Mouse (Mus musculus): ENCODE data around the gene Lxn. TPM values are rescaled to one million over a fixed set of nuclear protein-coding genes. Genes with fewer than 3 reads are reported as not detected.

Lxn gene
- polyA plus RNA-seq, 1 experiment from 2014 or later, result 103 TPM

DNA sequence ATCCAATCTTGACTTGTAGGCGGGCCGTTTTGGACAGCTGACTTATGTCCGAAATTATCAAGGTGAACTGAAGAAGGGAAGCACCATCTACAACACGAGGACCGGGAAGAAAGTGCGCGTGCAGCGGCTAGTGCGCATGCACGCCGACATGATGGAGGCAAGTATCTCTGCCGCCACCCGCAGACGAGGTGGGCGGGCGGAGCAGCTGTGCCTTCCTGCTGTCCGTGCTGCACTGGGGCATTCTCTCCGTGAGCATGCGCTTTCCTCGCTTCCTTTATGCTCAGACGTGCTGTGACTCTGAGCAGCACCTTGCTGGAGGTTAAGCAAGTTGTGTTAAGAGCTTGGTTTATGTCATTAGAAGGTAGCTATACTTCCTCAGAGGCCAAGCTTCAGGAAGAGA lies 14.1 kb downstream of the Lxn start:
- 92% methylated on average over 21 of the region's 21 CpGs for WGBS
- peaks cover 47% of the 10 kb centered on the region for H3K36me3 ChIP-seq (ENCODE audit: control insufficient read depth, insufficient read depth, low read length)
- no peak overlapping the region; the same call in 1 of the 2 replicates for H3K27ac ChIP-seq (ENCODE audit: low read length)

DNA sequence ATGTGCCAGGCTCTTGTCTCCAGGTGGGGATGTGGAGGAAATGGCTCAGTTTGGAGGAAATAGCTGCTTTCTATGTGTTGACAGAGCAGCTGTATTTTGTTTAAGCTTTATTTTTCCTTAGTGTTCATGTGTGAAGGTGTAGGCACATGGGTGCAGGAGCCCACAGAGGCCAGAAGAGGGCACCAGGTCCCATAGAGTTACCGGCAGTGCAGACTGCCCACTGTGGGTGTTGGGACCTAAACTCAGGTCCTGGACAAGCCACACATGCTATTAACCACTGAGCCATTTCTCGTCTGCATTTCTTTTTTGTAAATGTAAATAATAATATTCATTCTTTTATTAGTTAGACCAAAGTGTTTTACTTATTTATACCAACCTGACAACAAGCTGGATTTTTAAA lies 16.6 kb downstream of the Lxn start:
- no peak overlapping the region for H3K27ac ChIP-seq (ENCODE audit: low read length)
- ATAC-seq (ENCODE audit: insufficient number of reproducible peaks, insufficient read depth, low FRiP score, low read depth), result no peak
- no peak overlapping the region for H3K9ac ChIP-seq (replicated peaks; ENCODE audit: low read depth, low read length)
- no peak overlapping the region for H3K4me3 ChIP-seq (ENCODE audit: low read depth, low read length)
- H3K27me3 ChIP-seq (ENCODE audit: control insufficient read depth, insufficient read depth, low read length), result no peaks in the 10 kb centered on the region
- 95% methylated on average over 2 of the region's 2 CpGs for WGBS
- H3K9me3 ChIP-seq (ENCODE audit: control insufficient read depth, low read depth, low read length), result no peaks in the 10 kb centered on the region
- peaks cover 45% of the 10 kb centered on the region for H3K36me3 ChIP-seq (ENCODE audit: control insufficient read depth, insufficient read depth, low read length)
- no peak overlapping the region for H3K4me2 ChIP-seq (replicated peaks; ENCODE audit: low read depth, low read length)
- H3K4me1 ChIP-seq (ENCODE audit: control insufficient read depth, insufficient read depth, low read length), result no peaks in the 10 kb centered on the region

More for the DNA sequence above, 14.1 kb downstream of the Lxn start:
- Histone ChIP-seq H3K4me3 (ENCODE audit: low read depth, low read length) (no peak overlapping the region), H3K4me2 (replicated peaks; ENCODE audit: low read depth, low read length) (no peak overlapping the region), H3K9me3 (ENCODE audit: control insufficient read depth, low read depth, low read length) (no peaks in the 10 kb centered on the region), H3K4me1 (ENCODE audit: control insufficient read depth, insufficient read depth, low read length) (no peaks in the 10 kb centered on the region), H3K27me3 (ENCODE audit: control insufficient read depth, insufficient read depth, low read length) (no peaks in the 10 kb centered on the region), H3K9ac (replicated peaks; ENCODE audit: low read depth, low read length) (no peak overlapping the region)
- no peak for ATAC-seq (ENCODE audit: insufficient number of reproducible peaks, insufficient read depth, low FRiP score, low read depth)

DNA sequence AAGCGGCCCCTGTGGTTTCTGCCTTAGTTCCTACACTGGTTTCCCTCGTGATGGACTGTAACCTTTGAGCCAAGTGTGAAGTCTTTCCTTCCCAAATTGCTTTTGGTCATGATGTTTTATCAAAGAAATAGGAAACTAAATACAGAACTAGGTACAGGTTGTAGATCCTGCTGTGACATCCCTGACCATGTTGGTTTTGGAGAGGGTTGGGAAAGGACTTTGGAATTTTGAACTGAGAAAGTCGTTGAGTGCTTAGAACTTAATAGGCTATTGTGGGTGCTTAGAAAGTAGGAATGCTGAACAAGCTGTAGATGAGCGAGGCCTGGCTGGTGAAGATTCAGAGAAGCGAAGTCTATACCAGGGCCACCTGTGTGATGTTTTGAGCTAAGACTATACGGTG lies 29.7 kb downstream of the Lxn start:
- no peak for ATAC-seq (ENCODE audit: insufficient number of reproducible peaks, insufficient read depth, low FRiP score, low read depth)
- no peaks in the 10 kb centered on the region for H3K27me3 ChIP-seq (ENCODE audit: control insufficient read depth, insufficient read depth, low read length)
- H3K27ac ChIP-seq (ENCODE audit: low read length), result no peak overlapping the region
- peaks cover 4% of the 10 kb centered on the region; the same call in 1 of the 2 replicates for H3K4me1 ChIP-seq (ENCODE audit: control insufficient read depth, insufficient read depth, low read length)
- H3K4me3 ChIP-seq (ENCODE audit: low read depth, low read length), result no peak overlapping the region
- H3K9me3 ChIP-seq (ENCODE audit: control insufficient read depth, low read depth, low read length), result no peaks in the 10 kb centered on the region
- 90% methylated on average over 6 of the region's 6 CpGs for WGBS
- H3K36me3 ChIP-seq (ENCODE audit: control insufficient read depth, insufficient read depth, low read length), result peaks cover 25% of the 10 kb centered on the region; the same call in 1 of the 2 replicates
- H3K4me2 ChIP-seq (replicated peaks; ENCODE audit: low read depth, low read length), result no peak overlapping the region
- H3K9ac ChIP-seq (replicated peaks; ENCODE audit: low read depth, low read length), result no peak overlapping the region

DNA sequence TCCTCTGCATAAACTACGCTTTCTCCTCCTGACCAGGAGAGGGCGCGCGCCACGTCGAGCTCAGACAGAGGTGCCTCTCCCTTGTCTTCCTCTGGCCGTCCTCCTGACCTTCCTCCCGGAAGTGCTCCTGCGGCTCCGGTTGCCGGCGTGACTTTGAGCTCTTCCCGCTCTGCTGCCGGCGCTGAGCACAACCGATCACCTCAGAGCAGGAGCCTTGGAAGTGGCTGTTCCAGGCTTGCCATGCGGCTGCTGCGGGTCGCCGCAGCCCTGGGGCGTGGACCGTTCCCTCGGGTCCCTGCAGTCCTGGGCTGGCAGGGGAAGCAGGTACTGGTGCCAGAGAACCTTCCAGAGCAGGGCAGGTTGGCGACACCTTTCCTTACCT lies 33.7 kb downstream of the Lxn start, which contains the start of gene Gfm1:
Gene Gfm1, plus strand, starts transcription at position 98 of the 382 bp plus-strand sequence.
- Histone ChIP-seq H3K27me3 (ENCODE audit: control insufficient read depth, insufficient read depth, low read length) (no peaks in the 10 kb centered on the region), H3K9ac (replicated peaks; ENCODE audit: low read depth, low read length) (peak within 1 kb of the TSS; percentile 74), H3K36me3 (ENCODE audit: control insufficient read depth, insufficient read depth, low read length) (peaks cover 8% of the 10 kb centered on the region; the same call in 1 of the 2 replicates), H3K4me2 (replicated peaks; ENCODE audit: low read depth, low read length) (peak within 1 kb of the TSS; percentile 78), H3K4me3 (ENCODE audit: low read depth, low read length) (peak within 1 kb of the TSS; percentile 95), H3K9me3 (ENCODE audit: control insufficient read depth, low read depth, low read length) (peaks cover 4% of the 10 kb centered on the region; the same call in 1 of the 2 replicates), H3K27ac (ENCODE audit: low read length) (no peak within 1 kb of the TSS), H3K4me1 (ENCODE audit: control insufficient read depth, insufficient read depth, low read length) (peaks cover 4% of the 10 kb centered on the region; the same call in 1 of the 2 replicates)
- peak; percentile 92 for ATAC-seq (ENCODE audit: insufficient number of reproducible peaks, insufficient read depth, low FRiP score, low read depth)
- under 1% methylated on average over 24 of the region's 24 CpGs for WGBS

DNA sequence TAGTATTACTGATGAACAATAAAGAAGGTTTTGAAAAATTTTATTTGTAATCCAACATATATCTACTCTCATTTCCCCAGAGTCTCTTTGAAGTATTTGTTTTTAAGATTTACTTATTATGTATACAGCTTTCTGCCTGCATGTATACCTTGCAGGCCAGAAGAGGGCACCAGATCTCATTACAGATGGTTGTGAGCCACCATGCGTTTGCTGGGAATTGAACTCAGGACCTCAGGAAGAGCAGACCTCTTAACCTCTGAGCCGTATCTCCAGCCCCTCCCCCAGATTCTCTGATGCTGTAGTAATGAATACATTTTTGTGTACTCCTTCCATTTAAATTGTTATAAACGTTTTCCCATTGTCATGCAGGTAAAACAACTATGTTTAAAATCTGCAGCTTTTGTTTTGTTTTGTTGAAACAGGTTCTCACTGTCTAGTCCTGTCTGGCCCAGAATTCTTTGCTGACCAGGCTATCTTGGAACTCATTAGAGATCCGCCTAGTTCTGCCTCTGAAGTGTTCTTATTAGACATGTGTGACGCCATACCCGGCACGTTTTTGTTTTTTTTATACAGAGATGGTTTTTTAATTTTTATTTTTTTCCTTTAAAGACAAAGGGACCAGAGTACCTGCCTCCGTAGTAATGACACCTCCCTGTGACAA lies 34.3 kb downstream of the Lxn start:
- H3K36me3 ChIP-seq (ENCODE audit: control insufficient read depth, insufficient read depth, low read length), result peaks cover 7% of the 10 kb centered on the region; the same call in 1 of the 2 replicates
- H3K9me3 ChIP-seq (ENCODE audit: control insufficient read depth, low read depth, low read length), result peaks cover 4% of the 10 kb centered on the region; the same call in 1 of the 2 replicates
- peak overlapping the region; percentile 95 for H3K4me3 ChIP-seq (ENCODE audit: low read depth, low read length)
- no peak overlapping the region; the same call in 1 of the 2 replicates for H3K9ac ChIP-seq (replicated peaks; ENCODE audit: low read depth, low read length)
- peak; percentile 69; the same call in 1 of the 2 replicates for ATAC-seq (ENCODE audit: insufficient number of reproducible peaks, insufficient read depth, low FRiP score, low read depth)
- no peaks in the 10 kb centered on the region for H3K27me3 ChIP-seq (ENCODE audit: control insufficient read depth, insufficient read depth, low read length)
- 28% methylated on average over 8 of the region's 8 CpGs for WGBS
- H3K27ac ChIP-seq (ENCODE audit: low read length), result no peak overlapping the region
- peaks cover 4% of the 10 kb centered on the region; the same call in 1 of the 2 replicates for H3K4me1 ChIP-seq (ENCODE audit: control insufficient read depth, insufficient read depth, low read length)
- peak overlapping the region; percentile 78 for H3K4me2 ChIP-seq (replicated peaks; ENCODE audit: low read depth, low read length)

Other genes starting within 250 kb of the Lxn start
- 12.9 and 13.2 TPM in 2 replicates for gene Mlf1, start 89.8 kb downstream of the Lxn start, polyA plus RNA-seq (2014; fragmentation: Nextera tagmentation; extraction: Ambion mirVana)
- not detected in 2 replicates for gene Gm17402, start 88.8 kb downstream of the Lxn start, polyA plus RNA-seq (2014; fragmentation: Nextera tagmentation; extraction: Ambion mirVana)
- gene Gfm1, start 33.8 kb downstream of the Lxn start, polyA plus RNA-seq (2014; fragmentation: Nextera tagmentation; extraction: Ambion mirVana), result 40.2 and 40.6 TPM in 2 replicates
- 2.0 TPM in 2 replicates for gene Rarres1, start 51.6 kb upstream of the Lxn start, polyA plus RNA-seq (2014; fragmentation: Nextera tagmentation; extraction: Ambion mirVana)
- 48.8 and 53.5 TPM in 2 replicates for gene Mfsd1, start 118.8 kb upstream of the Lxn start, polyA plus RNA-seq (2014; fragmentation: Nextera tagmentation; extraction: Ambion mirVana)

Measured in stomach, embryonic 14.5 days (tissue).